Mouse (Mus musculus) kidney, adult 11 months (tissue): ENCODE results near the gene Cln5.

Experiments used
- DNase-seq: peaks from one replicate; pipeline ENCODE4 v3.0.0; 2022

The Cln5 gene

DNA sequence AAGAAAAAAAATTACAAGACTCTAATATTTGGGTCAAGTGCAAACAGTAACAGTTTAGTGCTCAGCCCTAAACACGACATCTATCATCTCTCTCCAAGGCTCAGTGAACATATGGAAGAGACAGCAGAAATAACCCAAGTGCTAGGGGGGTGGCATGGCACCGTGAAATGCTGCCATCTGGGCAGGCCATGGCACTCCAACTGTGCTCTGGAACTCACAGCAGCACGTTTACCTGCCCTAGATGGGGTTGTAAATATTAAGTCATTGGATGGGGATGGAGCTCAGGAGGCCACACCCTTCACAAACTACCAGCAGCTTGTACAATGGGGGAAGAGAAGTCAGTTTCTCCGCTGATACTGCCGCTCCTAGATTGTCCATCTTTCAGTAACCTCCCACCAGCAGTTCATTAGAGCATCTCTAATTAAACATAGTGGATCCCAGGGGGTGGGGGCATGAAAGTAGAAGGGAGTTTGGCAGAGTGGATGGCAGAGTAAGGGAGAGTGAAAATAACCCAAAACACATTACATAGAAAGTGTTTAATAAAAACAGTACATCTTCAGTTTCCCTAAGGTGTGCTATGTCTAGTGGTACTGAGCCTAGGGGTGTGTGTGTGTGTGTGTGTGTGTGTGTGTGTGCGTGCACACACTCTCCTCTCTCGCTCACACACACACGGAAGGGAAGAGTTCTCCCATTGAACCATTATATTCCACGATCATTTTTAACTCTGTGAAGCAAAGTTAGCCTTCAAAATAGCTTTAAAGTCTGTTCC lies 9.4 kb downstream of the Cln5 start:
- no peak for DNase-seq

DNA sequence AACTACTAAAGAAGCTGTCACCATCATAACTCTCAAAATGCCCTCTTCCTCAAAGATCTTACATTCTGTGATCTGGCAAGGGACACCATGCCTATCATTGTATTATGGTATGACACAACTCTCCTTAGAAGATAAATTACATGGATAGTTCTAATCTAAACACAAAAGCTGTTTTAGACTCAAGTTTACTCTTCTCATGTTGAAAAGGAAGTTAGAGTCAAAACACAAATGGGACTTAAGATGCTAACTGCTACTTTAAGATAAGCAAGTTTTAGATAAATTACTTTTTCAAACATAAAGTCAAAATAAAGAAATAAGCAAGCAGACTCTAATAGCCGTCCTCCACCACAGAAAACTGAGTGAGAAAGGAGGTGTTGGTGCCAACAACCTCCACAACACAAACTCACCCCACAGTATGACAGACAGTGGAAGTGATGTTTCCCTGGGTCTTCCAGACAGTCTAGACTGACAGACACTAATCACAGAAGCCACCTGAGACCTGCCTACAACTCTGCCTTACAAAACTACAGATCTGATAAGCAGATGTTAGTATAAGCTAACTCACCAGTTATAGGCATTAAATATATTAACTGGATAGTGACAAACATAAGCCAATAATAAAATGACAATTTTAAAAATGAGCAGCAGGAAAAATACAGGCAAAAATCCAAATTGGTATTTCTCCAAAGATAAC lies 16.0 kb downstream of the Cln5 start:
- DNase-seq = no peak

DNA sequence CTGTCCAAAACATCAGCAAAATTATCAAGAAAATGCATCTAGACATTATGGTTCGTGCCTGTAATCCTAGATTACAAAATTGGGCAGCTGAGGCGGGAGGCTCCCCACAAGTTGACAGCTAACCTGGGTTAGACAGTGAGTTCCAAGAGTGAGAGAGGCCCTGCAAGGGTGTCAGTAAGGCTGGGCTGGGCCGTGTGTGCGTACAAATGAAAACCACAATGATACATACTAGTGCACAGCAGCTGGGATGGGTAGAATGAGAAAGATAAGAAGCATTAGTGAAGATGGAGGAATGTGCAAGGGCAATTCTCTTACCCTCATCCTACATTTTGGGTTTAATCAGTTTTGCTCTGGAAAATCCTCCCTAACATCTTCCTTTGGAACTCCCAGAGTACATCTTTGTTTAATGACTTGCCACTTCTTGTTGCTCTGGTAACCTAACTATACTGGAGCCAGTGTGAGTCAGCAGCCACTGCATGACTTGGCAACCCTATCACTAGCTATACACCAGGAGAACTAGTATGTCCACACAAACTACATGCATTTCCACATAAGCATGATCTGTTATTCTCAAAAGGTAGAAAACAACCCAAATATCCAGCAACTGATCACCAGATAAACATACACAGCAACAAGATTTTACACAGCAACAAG lies 16.8 kb downstream of the Cln5 start:
- no peak for DNase-seq

DNA sequence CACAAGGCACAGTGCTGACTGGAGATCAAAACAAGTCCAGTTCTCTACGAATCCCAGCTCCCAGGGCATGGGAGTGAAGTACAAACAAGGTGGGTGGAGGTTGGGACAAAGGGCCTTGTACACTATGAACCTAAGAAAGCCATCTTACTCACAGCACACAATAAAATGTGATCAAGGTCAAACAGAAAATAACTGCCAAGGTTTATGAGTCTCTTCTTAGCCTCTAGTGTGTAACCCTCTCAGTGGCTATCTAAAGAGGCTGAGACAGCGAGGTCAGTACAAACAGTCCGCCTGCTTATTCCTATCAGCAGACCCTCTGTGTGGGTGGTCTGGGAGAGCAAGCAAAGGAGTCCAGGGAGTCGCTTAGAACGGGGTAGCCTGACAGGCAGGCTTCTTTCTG lies 17.8 kb downstream of the Cln5 start:
- DNase-seq = no peak

DNA sequence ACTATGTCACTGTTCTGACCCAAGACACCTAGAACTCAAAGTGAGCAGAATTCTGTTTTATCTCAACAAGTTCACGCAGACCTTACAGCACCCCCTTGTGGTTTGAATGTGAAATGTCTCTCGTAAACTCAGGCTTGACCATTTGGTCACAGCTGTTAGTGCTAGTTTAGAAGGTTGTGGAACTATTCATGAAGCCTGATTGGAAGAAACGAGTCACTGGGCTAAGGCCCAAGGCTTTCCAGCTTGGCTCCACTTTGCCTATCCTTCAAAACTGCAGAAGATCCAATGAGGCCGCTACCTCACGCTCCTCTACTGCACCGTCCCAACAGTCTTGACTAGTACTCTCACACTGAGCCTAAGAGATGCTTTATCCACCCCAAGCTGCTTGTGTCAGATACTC lies 18.6 kb downstream of the Cln5 start:
- DNase-seq = peak; percentile 46

DNA sequence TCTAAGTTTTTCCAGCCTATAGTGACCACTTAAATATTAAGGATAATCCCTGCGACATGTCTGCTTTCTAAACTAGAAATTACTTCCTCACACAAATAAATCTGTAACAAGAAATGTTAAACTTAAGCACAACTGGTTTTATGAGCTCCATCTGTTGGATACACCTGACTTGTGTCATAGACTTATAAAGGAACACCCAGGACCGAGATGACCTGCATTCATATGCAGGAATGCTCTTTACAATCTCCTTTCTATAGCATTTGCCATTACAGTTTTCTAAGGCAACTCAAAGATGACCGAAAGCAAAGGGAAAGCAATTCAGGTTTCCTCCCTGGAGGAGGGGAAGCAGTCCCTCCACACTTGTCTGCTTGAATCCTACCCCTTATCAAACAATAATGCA lies 23.2 kb downstream of the Cln5 start:
- no peak for DNase-seq

DNA sequence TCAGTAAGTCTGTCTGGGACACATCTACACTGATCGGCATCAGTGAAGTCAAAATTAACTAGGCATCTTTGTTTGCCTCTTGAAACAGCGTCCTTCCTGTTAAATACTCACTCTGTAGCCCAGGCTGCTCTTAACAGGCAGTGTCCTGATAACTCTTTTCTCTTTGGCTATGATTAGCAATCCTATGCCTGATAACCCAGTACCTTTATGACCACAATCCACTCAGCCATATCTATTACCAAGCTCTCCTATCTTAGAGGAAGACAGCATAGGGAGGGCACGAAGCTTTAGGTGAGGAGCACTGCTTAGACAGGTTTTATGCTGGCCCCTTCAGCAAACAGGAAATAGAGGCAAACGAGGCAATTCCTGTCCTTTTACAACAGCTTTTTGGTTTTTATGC lies 23.7 kb downstream of the Cln5 start:
- DNase-seq = no peak

DNA sequence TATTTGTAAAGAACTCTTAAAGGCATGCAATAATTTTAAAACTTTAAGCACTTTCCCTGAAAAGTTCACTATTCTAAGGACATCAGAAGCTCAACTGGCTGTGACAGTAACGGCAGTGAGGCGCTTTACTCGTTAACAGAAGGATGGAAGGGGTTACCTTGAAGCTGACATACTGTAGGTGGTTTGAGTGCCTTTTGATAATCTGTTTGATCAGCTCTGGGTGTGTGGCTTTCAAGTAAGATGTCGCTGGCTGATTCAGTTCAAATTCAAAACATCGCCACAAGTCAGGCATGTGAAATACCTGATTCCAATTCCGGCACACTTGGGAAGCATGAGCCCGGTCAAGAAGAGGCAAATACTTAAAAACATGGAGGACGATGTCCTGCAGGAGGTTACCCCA lies 25.0 kb downstream of the Cln5 start:
- no peak for DNase-seq

DNA sequence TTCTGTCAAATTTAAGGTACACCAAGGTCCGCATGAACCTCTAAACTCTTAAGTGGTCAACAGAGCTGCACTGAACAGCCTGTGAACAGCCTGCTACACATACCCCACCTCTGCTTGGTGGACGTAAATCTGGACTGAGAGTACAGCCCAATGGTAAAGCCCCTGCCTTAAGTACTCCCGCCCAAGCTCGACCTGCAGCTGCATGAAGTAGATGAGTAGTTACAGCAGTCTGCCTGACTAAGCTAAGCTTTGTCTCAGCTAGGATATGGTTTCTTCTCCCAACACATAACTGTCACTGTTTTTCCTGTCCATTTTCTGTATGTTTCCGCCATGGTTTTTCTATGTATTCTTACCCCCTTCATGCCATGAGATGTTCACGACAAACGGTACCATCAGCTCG lies 25.8 kb downstream of the Cln5 start:
- DNase-seq = no peak

DNA sequence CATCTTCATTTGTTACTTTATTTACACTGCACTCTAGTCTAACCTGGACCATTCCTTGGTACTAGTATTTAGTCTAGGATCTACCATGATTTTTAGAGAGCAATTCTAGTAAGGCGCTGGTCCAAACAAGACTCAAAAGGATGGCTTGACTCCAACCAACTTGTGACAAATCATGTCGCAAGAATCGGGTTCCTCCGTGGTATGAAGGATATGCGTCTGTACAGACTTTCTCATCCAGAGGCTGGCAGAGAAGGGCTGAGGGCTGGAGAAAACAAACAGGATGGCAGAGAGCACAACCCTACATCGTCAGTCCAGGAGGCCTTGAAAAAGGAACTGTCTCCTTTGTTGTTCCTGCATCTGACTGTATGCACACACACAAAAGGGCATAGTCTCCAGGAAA lies 26.6 kb downstream of the Cln5 start:
- no peak for DNase-seq

DNA sequence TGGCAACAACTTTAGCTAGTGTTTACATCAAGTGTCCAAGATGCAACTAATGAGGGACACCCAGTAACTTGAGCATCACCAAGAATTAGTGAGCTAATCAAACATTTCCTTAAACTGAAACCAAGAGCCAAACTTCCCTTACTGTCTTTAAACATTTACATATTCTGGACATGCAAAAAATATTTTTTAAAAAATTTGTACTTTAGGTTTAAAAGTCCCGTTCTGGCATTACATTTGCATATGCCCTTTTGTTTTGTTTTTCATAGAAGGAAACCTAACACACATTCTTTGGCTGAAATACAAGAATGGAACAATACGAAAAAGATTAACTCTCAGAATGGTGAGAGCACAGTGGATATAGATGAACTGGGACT lies 28.2 kb downstream of the Cln5 start:
- DNase-seq = no peak

DNA sequence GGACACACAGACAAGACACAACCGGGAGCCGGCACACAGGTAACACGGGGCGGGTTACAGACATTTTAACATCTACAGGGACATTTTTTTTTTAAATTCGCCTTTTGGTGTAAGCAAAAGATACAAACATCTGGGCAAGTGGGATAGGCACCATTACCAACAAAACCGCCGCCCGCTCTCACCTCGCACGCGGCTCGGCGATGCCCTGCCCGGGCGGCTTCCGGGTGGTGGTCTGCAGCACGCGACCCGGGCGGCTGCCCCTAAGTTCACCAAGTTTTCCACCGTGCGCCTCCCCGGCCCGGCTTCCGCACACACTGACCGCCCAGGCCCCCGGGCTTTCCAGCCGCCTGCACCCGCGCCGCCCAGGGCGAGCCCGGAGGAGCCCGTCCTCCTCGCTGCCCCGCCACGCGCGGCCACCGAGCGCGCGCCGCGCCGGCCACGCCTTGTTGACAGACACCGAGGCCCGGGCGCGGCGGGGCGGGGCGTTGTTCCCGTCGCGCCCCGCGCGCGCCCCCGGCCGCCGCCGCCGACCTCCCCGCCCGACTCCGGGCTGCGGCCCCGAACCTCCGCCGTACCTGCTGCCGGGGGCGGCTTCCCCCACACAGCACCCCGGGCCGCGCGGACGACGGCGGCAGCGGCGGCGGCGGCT lies 28.7 kb downstream of the Cln5 start:
- DNase-seq = peak; percentile 82

DNA sequence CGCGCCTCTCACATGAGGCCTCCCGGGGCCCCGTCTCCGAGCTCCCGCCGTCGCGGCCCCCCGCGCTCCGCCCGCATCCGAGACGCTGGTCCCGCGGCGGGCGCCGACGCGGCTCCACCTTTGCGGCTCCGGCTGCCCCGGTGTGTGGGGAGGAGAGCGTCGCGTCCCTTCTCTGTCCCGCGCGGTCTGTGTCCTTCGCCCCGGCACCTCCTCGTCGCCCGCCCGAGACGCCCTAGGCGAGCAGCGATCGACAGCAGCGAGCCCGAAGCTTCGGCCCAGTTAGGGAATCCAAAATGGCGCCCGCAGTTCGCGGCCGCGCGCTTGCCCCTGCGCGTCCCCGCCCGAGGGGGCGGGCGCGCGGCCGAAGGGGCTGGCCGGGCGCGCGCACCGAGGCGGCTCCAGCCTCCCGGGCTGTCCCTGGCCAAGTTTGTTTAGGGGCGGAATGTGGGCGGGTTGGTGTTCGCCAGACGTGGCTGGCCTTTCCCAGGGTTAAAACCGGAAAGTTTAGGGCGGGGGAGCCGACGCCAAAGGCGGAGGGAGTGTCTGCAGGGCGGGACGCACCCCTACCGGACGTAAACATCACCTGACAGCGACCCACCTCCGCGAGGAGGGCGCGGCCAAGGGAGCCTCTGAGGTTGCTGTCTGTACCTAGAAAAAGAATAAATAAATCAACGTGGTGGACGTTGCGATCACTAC lies 29.4 kb downstream of the Cln5 start, which contains the start of gene Fbxl3:
Fbxl3 (minus strand) TSS at position 329 of the 696 bp plus-strand sequence.
- DNase-seq = peak; percentile 97

DNA sequence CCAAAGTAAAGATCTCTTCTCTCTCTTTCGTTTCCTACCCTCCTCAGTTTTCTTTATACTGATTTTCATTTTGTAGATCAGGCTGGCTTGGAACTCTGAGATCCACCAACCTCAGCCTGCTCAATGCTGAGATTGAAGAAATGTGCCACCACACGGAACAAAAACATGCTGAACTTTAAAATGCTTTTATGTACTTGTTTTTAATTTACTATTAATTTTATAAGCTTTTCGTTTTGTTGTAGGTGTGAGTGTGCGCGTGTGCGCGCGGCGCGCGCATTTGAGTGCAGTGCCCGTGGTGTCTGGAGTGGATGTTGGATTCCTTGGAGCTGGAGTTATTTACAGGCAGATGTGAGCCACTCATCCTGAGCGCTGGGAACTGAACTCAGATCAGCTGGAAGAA lies 30.3 kb downstream of the Cln5 start:
- DNase-seq = peak; percentile 22

DNA sequence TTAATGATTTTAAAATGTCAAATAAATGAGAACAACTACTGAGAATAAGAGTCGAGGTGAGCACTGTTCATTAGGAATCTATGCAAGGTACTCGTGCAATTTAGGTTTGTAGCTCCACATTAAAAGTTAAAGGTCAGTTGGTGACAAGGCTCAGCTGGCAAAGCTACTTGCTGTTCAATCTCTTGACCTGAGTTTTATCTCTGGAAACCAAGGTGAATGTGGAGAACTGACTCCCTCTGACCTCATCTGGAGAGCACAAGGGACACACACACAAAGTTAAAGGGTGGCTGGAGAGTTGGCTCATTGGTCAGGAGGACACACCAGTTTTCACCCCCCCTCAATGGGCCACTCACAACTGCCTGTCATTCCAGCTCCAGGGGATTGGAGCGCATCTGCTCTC lies 31.2 kb downstream of the Cln5 start:
- DNase-seq = peak; percentile 12

DNA sequence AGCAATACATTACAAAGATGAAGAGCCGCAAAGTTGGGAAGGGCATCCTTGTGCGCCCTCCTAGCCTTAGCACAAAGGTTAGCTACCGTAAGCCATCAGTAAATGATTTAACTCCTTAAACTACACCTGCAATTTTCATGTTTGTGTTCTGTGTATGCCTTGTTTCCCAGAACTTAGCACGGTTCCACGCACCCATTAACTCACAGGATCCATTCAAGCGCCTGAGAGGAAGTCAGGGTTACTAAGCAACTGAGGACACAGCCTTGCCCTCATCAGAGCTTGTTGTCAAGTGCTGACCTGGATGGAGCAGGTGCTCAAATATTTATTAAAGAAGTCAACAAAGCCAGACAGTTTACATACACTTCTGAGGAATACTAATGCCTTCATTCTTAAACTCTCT lies 32.2 kb downstream of the Cln5 start:
- DNase-seq = peak; percentile 82

DNA sequence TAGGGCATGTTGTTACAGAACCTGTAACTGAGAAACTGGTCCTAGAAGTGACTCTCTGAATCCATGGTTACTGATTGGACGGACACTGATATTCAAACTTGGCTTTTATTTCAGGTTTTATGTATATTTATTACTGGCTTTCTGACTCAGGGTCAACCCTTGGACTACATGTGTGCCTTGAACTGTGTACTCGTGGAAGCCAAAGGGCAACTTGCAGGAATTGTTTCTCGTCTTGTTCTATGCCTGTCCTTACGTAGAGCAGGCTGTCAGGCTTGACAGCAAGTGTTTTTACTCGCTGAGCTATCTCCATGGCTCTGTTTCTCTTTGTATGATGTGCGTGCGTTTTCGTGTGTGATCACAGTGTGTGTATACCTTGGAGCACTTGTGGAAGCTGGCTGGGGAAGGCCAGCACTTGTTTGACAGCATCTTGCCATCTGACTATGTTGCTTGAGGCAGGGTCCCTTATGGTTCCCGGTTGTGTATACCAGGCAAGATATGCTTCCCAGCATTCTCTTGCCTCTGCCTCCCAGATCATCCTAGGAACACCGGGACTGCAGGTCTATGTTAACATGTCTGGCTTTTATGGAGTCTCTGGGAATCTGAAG lies 32.8 kb downstream of the Cln5 start:
- peak; percentile 51 for DNase-seq

DNA sequence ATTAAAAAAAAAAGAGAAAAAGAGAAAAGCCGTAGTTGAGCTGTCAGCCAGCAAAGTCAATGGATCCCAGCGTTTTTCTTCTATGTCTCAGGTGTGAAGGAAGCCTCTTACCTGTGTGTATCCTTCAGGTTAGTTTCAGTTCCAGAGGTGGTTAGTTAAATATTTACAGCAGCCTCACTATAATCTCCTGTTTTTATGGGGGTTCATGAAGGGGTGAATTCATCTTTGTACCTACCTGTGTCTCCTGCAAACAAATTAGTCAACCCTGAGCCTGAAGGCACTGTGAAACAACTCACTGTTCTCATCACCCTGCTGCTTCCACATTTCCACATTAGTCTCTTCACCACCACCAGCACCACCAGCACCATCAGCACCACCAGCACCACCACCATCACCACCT lies 36.3 kb downstream of the Cln5 start:
- no peak for DNase-seq

DNA sequence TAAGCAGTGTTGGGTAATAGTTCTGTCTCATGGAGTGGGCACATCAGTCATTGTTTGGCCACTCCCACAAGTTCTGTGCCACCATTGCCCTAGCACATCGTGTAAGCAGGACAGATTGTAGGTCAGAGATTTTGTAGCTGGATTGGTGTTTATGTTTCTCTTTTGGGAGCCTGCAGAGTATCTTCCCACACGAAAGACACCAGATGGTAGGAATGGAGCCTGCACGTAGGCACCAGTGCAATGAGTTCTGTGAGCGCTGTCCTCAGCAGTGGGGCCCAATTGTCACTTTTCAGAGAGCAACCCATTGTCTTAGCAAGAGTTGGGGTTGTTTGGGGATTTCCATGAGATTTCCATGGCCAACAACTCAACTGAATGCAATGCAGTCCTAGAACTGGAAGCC lies 40.0 kb downstream of the Cln5 start:
- DNase-seq = no peak

DNA sequence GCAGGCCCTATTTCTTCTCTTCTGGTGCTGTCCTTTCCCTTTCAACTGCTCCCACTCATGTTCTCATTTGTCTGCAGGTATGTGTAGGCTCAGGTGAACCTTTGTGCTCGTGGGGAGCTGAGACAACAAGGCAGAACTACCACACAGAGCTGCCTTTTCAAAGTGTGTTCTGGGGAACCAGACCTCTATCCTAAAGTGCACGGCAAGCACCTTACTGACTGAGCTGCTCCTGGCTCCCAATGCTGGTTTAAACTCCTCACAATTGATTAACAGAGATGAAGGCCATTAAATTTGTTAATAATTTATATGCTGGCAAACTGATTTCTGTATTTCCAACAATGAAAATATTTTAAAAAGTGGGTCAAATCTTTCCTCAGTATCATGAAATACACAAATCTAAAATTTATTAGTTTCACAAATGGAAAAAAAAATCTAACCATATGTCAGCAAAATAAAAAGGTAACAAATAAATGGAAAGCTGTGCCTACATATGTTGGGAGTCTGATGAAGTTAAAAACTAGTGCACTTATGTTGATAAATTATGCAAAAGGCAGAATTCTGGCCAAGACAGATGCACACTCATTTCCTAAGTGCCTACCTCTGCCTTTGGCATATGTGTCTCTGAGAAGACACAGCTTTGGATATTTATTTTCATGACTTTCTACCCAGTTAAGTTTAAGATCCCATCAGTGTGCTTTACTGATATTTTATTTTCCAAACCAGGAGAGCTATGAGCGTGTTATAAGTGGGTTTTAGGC lies 42.8 kb downstream of the Cln5 start:
- peak; percentile 45 for DNase-seq

DNA sequence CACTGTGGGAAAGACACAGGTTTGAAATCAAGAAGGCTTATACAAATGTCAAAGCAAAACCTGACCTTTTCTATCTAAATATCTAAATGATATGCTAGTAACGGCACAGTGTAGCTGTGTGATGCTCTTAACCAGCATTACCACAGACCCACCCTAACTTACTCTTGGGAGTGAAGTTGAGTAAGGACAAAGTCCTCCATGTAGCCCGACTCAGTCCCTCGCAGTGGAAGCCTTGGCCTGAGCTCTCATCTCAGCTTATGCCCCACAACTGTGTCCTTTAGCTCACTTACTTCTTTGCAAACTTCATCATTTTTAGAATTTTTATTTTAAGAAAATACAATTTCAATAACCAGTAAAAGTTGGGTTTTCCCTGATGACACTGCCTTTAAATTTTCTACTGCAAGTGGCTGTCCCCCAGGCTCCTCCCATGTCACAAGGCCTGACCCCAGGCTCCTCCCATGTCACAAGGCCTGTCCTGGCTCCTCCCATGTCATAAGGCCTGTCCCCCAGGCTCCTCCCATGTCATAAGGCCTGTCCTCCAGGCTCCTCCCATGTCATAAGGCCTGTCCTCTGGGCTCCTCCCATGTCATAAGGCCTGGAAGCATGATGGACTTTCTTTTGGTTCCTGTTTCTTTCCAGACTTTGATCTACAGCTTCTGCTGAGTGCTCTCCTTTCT lies 45.1 kb downstream of the Cln5 start:
- DNase-seq = no peak
